Mouse (Mus musculus) liver, adult (tissue): ENCODE results near the gene Akap6.

Experiments used
- GATA4 ChIP-seq: IDR thresholded peaks from 2 replicates; pipeline ENCODE4 v1.6.1; 2014; ENCODE audit warnings: mild to moderate bottlenecking, low read length; ENCODE audit not compliant: insufficient replicate concordance

The Akap6 gene

GRCm38 (mm10) chr12:52799717-52800116 lies 100.5 kb downstream of the Akap6 start:
- no peak for TF ChIP-seq GATA4

- no peak for TF ChIP-seq GATA4
These were observed 107.1 kb downstream of the Akap6 start for GRCm38 (mm10) chr12:52806273-52806672.

- TF ChIP-seq GATA4 = no peak
These were observed 119.4 kb downstream of the Akap6 start for GRCm38 (mm10) chr12:52818588-52818987.

- no peak for TF ChIP-seq GATA4
These were observed 125.6 kb downstream of the Akap6 start for GRCm38 (mm10) chr12:52824774-52825173.

- TF ChIP-seq GATA4 = no peak
These were observed 130.0 kb downstream of the Akap6 start for GRCm38 (mm10) chr12:52828944-52829736.

- TF ChIP-seq GATA4 = no peak
These were observed 132.6 kb downstream of the Akap6 start for GRCm38 (mm10) chr12:52831782-52832181.

- no peak for TF ChIP-seq GATA4
These were observed 133.0 kb downstream of the Akap6 start for GRCm38 (mm10) chr12:52832230-52832629.

GRCm38 (mm10) chr12:52833141-52833540 lies 134.0 kb downstream of the Akap6 start:
- no peak for TF ChIP-seq GATA4

- TF ChIP-seq GATA4 = no peak
These were observed 134.9 kb downstream of the Akap6 start for GRCm38 (mm10) chr12:52834074-52834473.

- TF ChIP-seq GATA4 = no peak
These were observed 135.6 kb downstream of the Akap6 start for GRCm38 (mm10) chr12:52834781-52835279.

GRCm38 (mm10) chr12:52835291-52835742 lies 136.1 kb downstream of the Akap6 start:
- no peak for TF ChIP-seq GATA4

GRCm38 (mm10) chr12:52835914-52836546 lies 136.8 kb downstream of the Akap6 start:
- peak; percentile 33; the same call in 1 of the 2 replicates for TF ChIP-seq GATA4

GRCm38 (mm10) chr12:52845982-52846381 lies 146.8 kb downstream of the Akap6 start:
- TF ChIP-seq GATA4 = no peak

- no peak for TF ChIP-seq GATA4
These were observed 147.8 kb downstream of the Akap6 start for GRCm38 (mm10) chr12:52847020-52847419.

- no peak for TF ChIP-seq GATA4
These were observed 148.8 kb downstream of the Akap6 start for GRCm38 (mm10) chr12:52847830-52848518.

- no peak for TF ChIP-seq GATA4
These were observed 149.3 kb downstream of the Akap6 start for GRCm38 (mm10) chr12:52848519-52848855.
